Mouse (Mus musculus) kidney, postnatal 0 days (tissue): ENCODE results near the gene Zfp526. TPM values are rescaled to one million over a fixed set of nuclear protein-coding genes. Genes with fewer than 3 reads are reported as not detected.

ENCODE experiments used
- ATAC-seq: fragments of 200-750 bp; cut with Nextera tagmentation; replicated peaks from 2 replicates; pipeline ENCODE4 v1.8.0; 2017; ENCODE audit warnings: low read depth, moderate number of reproducible peaks, moderate TSS enrichment, moderate library complexity; ENCODE audit not compliant: low FRiP score
- DNase-seq: peaks from one replicate; pipeline ENCODE4 v3.0.0-alpha.2; 2016; ENCODE audit warnings: low spot score
- H3K27ac ChIP-seq: fragments of 300-500 bp; sonication (generic); 2 replicates; pipeline ENCODE4 v1.5.1; 2014; ENCODE audit warnings: mild to moderate bottlenecking
- H3K27me3 ChIP-seq: fragments of 300-500 bp; sonication (generic); 2 replicates; pipeline ENCODE4 v1.6.1; 2014; ENCODE audit warnings: low read length, mixed read lengths; ENCODE audit not compliant: insufficient read depth
- H3K36me3 ChIP-seq: fragments of 300-500 bp; sonication (generic); 2 replicates; pipeline ENCODE4 v1.6.1; 2014; ENCODE audit warnings: low read length, mixed read lengths; ENCODE audit not compliant: insufficient read depth
- H3K4me1 ChIP-seq: fragments of 300-500 bp; sonication (generic); replicated peaks from 2 replicates; pipeline ENCODE4 v1.6.1; 2014; ENCODE audit warnings: antibody characterized with exemption, low read length, mixed read lengths; ENCODE audit not compliant: insufficient read depth
- H3K4me2 ChIP-seq: fragments of 300-500 bp; sonication (generic); 2 replicates; pipeline ENCODE4 v1.6.1; 2014; ENCODE audit warnings: mild to moderate bottlenecking, low read length, moderate library complexity, mixed read lengths
- H3K4me3 ChIP-seq: fragments of 300-500 bp; sonication (generic); replicated peaks from 2 replicates; pipeline ENCODE4 v1.5.1; 2014; ENCODE audit warnings: low read depth, low read length
- H3K9ac ChIP-seq: fragments of 300-500 bp; sonication (generic); 2 replicates; pipeline ENCODE4 v1.6.1; 2014; ENCODE audit warnings: low read depth, low read length
- H3K9me3 ChIP-seq: fragments of 300-500 bp; sonication (generic); replicated peaks from 2 replicates; pipeline ENCODE4 v1.6.1; 2016; ENCODE audit warnings: low read length, inconsistent platforms, mixed read lengths
- CTCF ChIP-seq: IDR thresholded peaks from 2 replicates; pipeline ENCODE4 v1.5.1; 2016; ENCODE audit warnings: antibody characterized with exemption, low read depth, mild to moderate bottlenecking, moderate library complexity
- WGBS: fragments of 180-500 bp; shearing (Covaris S2); extraction: QIAGEN DNeasy Blood & Tissue Kit; methylation state at CpG from one replicate; pipeline ENCODE4 v1.1.7; 2014; 5-methylcytosine and 5-hydroxymethylcytosine counted together
- polyA plus RNA-seq: library from polyadenylated mRNA; unstranded; fragments of >200 nt; fragmentation: Nextera tagmentation; extraction: Ambion mirVana; gene quantifications from 2 replicates; pipeline ENCODE4 v1.2.1, GENCODE M21; 2015

Zfp526 gene
- polyA plus RNA-seq, 1 experiment from 2014 or later: 1.9 TPM

DNA sequence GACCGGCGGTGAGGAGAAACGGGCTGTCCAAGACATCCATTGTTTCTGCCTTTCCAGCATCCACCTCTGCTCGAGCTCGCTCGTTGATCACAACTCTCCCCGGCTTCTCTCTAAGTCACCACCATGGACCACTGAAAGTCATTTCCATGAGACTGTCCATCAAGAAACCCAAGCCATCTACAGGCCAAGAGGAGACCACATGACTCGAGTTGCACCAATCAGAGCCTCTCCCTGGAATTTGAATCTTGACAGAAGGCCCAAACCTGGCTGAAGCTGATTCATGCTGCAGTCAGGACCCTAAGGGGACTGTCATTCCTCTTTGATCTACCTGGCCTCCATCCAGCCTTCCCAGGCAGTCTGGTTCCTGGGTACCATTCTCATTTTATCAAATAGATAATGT, 29.1 kb upstream of the Zfp526 start:
- no peak for TF ChIP-seq CTCF
- no peaks in the 10 kb centered on the region for H3K9me3 ChIP-seq
- no peak overlapping the region for H3K4me2 ChIP-seq
- no peaks in the 10 kb centered on the region for H3K4me1 ChIP-seq
- no peak overlapping the region for H3K4me3 ChIP-seq
- H3K27ac ChIP-seq: no peak overlapping the region
- no peak for ATAC-seq
- H3K27me3 ChIP-seq: no peaks in the 10 kb centered on the region
- H3K36me3 ChIP-seq: no peaks in the 10 kb centered on the region
- WGBS: 76% methylated on average over 8 of the region's 8 CpGs
- no peak for DNase-seq
- H3K9ac ChIP-seq: no peak overlapping the region

DNA sequence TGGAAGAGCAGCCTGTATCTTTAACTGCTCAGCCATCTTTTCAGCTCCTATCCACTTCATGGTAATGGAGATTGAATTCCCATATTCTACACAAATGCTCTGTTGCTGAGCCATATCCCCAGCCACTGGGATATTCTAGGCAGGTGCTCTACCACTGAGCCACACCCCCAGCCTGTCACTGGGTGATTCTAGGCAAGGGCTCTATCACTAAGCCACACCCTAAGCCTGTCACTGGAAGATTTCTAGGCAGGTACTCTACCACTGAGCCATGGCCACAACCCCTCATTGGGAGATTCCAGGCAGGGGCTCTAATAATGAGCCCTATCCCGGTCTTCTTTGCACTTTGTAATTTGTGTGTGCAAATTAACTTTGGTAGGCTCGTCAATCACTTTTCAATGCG, 26.1 kb upstream of the Zfp526 start:
- Histone ChIP-seq H3K4me2 (no peak overlapping the region), H3K9ac (no peak overlapping the region), H3K4me3 (no peak overlapping the region), H3K27ac (no peak overlapping the region), H3K4me1 (no peaks in the 10 kb centered on the region), H3K9me3 (no peaks in the 10 kb centered on the region), H3K36me3 (no peaks in the 10 kb centered on the region), H3K27me3 (no peaks in the 10 kb centered on the region)
- no peak for TF ChIP-seq CTCF
- DNase-seq: no peak
- ATAC-seq: no peak
- WGBS: 82% methylated on average over 3 of the region's 3 CpGs

DNA sequence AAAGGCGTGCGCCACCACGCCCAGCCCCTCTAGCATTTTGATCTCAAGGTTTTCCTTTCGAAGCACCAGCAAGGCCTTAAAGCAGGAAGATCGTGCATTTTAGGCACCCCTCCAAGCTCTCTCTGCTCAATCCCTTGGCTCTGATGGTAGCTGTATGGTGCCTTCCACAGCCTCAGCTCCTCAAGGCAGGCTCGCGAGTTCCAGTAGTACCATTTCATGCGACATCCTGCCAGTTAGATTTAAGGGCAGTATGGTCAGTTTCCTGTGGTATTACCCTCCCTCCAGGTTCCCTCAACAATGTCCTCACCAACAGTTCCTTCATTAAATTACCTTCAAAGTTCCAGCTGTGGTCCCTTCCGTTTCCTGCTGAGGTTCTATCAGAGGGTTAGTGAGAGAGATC, 25.1 kb upstream of the Zfp526 start:
- Histone ChIP-seq H3K27me3 (no peaks in the 10 kb centered on the region), H3K9ac (no peak overlapping the region), H3K27ac (no peak overlapping the region), H3K4me3 (no peak overlapping the region), H3K4me1 (no peaks in the 10 kb centered on the region), H3K36me3 (no peaks in the 10 kb centered on the region), H3K9me3 (no peaks in the 10 kb centered on the region), H3K4me2 (no peak overlapping the region)
- no peak for TF ChIP-seq CTCF
- WGBS: 76% methylated on average over 9 of the region's 9 CpGs
- ATAC-seq: no peak
- no peak for DNase-seq

DNA sequence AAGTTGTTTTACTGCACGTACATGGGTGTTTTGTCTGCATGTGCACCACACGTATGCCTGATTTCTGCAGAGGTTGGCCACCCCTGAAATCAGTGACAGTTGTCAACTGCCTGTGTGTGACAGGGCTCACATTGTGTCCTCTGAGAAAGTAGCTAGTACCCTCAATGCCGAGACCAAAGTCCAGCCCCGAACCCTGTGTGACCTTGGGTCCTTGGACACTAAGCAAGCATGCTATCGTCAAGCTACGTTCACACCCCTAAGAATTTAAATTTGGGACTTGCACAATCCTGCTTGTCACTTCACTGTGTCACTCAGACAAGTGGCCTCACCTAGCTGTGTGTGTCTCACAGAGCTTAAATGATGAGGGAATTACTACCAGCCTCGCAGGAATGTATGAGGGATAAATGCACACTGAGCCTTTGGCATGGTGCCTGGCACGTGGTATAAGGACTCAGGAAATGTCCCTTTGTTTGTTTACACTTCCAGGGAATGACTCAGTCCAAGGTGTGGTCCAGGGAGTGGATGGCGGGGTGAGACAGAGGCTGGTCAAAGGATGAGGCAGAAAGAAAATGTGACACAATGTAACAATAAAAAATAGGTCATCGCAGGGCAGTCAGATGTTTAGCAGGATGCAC, 23.7 kb upstream of the Zfp526 start:
- no peak for TF ChIP-seq CTCF
- 51% methylated on average over 10 of the region's 10 CpGs for WGBS
- Histone ChIP-seq H3K9me3 (no peaks in the 10 kb centered on the region), H3K4me1 (no peaks in the 10 kb centered on the region), H3K4me2 (no peak overlapping the region), H3K4me3 (no peak overlapping the region), H3K36me3 (0 out of 2 replicates have a peak, but pooled peaks cover 4% of the 10 kb centered on the region), H3K27me3 (no peaks in the 10 kb centered on the region), H3K9ac (no peak overlapping the region), H3K27ac (no peak overlapping the region)
- DNase-seq (peak; percentile 33), ATAC-seq (0 out of 2 replicates have a peak, but pooled peaks have one; percentile 46)

DNA sequence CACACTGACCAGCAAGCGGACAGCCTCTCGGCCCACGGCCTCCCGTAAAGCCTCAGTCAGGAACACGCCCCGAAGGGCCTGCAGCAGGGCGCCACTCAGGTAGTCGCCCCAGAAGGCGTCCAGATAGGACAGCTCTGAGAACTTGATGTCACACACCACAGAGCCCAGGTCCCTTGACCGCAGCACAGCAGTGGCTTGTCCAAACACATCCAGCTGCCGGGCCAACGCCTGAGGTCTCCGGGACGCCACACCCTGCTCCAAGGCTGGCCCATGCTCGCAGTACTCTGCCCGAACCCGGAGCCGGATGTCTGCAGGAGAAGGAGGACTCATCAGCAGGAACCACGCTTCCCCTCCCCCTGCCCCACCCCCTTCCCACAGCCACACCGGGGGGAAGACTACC, 17.6 kb upstream of the Zfp526 start:
- Histone ChIP-seq H3K4me1 (no peaks in the 10 kb centered on the region), H3K36me3 (peaks cover 16% of the 10 kb centered on the region; the same call in 1 of the 2 replicates), H3K27ac (no peak overlapping the region), H3K4me2 (no peak overlapping the region), H3K9me3 (no peaks in the 10 kb centered on the region), H3K9ac (no peak overlapping the region), H3K4me3 (no peak overlapping the region), H3K27me3 (no peaks in the 10 kb centered on the region)
- DNase-seq (no peak), ATAC-seq (no peak)
- 74% methylated on average over 20 of the region's 20 CpGs for WGBS
- no peak for TF ChIP-seq CTCF

DNA sequence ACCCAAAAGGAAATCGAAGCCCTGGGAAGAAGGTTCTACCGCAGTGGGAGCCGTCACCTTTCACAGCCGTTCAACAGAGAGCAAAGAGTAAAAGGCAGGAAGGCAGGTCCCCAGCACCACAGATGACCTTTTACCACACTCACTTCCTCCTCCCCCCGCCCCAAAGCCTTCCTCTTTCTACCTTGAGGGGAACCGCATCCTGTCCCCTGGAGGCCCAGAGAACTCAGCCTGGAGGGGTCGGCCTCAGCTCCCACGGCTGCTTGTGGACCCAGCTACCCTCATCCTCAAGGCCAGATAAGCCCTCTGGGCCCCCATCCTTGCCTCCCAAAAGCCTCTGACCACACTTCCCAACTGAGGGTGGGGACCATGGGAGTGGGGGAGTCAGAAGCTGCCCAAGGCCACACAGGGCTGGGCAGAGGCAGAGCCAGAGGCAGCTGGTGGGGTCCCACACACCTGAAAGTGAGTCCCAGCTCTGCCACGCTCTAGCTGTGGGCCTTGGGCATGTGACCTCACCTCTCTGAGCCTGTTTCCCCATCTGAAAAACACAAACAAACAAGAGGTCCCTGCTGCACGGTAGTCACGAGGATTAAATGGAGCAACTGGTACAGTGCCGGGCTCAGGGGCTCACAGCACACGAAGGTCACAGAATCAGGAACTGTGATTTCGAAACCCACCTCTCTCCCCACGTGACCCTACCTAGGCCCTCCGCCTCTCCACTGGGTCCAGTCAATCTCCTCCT, 15.7 kb upstream of the Zfp526 start:
- H3K27me3 ChIP-seq: no peaks in the 10 kb centered on the region
- no peaks in the 10 kb centered on the region for H3K4me1 ChIP-seq
- H3K36me3 ChIP-seq: peaks cover 25% of the 10 kb centered on the region; the same call in 1 of the 2 replicates
- H3K27ac ChIP-seq: no peak overlapping the region
- H3K4me3 ChIP-seq: no peak overlapping the region
- TF ChIP-seq CTCF: no peak
- 0 out of 2 replicates have a peak overlapping the region, but pooled peaks have one; percentile 13 for H3K9ac ChIP-seq
- WGBS: 58% methylated on average over 16 of the region's 16 CpGs
- no peaks in the 10 kb centered on the region for H3K9me3 ChIP-seq
- DNase-seq: no peak
- no peak overlapping the region for H3K4me2 ChIP-seq
- no peak for ATAC-seq
